Mouse (Mus musculus): ENCODE results near the gene Vmn2r48. TPM values are rescaled to one million over a fixed set of nuclear protein-coding genes. Genes with fewer than 3 reads are reported as not detected.
"Not testable (repeated sequence)": the region's sequence is repeated elsewhere in the genome, so short reads cannot be mapped to it uniquely, and the experiment has no call there.

Gene Vmn2r48
- polyA plus RNA-seq (2015; fragmentation: Nextera tagmentation; extraction: Ambion mirVana), result not detected in 2 replicates

GRCm38 (mm10) chr7:9953485-9953884, at the start of gene Vmn2r48:
TSS of gene Vmn2r48 (minus strand) at chr7:9953585.
- not testable (repeated sequence) for H3K4me3 ChIP-seq; H3K27ac ChIP-seq (replicated peaks); H3K9me3 ChIP-seq; ATAC-seq (ENCODE audit: low read depth); H3K36me3 ChIP-seq; H3K4me2 ChIP-seq; H3K4me1 ChIP-seq (replicated peaks); H3K9ac ChIP-seq; H3K27me3 ChIP-seq
- WGBS, result 83% methylated on average over 2 of the region's 2 CpGs

- not testable (repeated sequence) for H3K9me3 ChIP-seq; H3K9ac ChIP-seq; H3K4me2 ChIP-seq; H3K27me3 ChIP-seq; ATAC-seq (ENCODE audit: low read depth); H3K36me3 ChIP-seq; H3K27ac ChIP-seq (replicated peaks); H3K4me1 ChIP-seq (replicated peaks); H3K4me3 ChIP-seq
- 72% methylated on average over 2 of the region's 2 CpGs for WGBS
Observed at GRCm38 (mm10) chr7:9992157-9992556, 38.8 kb upstream of the Vmn2r48 start, which contains the start of gene Vmn2r49. TSS of gene Vmn2r49 (minus strand) at chr7:9992257.

Other genes starting within 250 kb of the Vmn2r48 start
- not detected in 2 replicates for gene Vmn2r46, start 183.0 kb downstream of the Vmn2r48 start, polyA plus RNA-seq (2015; fragmentation: Nextera tagmentation; extraction: Ambion mirVana)
- not detected in 2 replicates for gene Vmn2r47, start 112.3 kb downstream of the Vmn2r48 start, polyA plus RNA-seq (2015; fragmentation: Nextera tagmentation; extraction: Ambion mirVana)
- gene Vmn2r49, start 38.7 kb upstream of the Vmn2r48 start, polyA plus RNA-seq (2015; fragmentation: Nextera tagmentation; extraction: Ambion mirVana), result not detected in 2 replicates
- not detected in 2 replicates for gene Vmn2r50, start 99.7 kb upstream of the Vmn2r48 start, polyA plus RNA-seq (2015; fragmentation: Nextera tagmentation; extraction: Ambion mirVana)
- gene Vmn2r51, start 152.2 kb upstream of the Vmn2r48 start, polyA plus RNA-seq (2015; fragmentation: Nextera tagmentation; extraction: Ambion mirVana), result not detected in 2 replicates
- not detected in 2 replicates for gene Vmn2r52, start 223.0 kb upstream of the Vmn2r48 start, polyA plus RNA-seq (2015; fragmentation: Nextera tagmentation; extraction: Ambion mirVana)

Measured in neural tube, embryonic 13.5 days (tissue).